Mouse (Mus musculus): ENCODE measurements at regions not wholly inside any gene's neighbourhood (a gene's known extent, or its start where the extent isn't known, plus 50 kb on each side); places are given as distances from the start of the nearest gene placed in this dataset.

DNA sequence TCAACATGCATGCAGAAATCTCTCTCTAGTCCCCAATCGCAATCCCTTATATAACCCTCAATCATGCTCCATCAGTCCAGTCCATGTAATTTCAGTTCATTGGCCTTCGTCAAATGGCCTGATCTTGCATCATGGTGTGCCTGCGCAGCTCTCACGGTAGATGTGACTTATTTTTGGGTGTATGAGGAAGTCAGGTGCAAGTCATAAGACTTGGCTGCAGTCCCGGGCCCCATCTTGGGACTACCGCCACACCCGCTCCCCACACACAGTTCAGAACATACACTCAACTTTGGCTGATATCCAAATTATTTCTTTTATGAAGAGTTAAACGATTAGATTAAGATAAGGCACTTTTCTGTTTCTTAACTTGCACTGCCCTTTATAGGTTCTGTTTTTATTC lies 504.7 kb upstream of the Itga1 start:
- peaks cover 16% of the 10 kb centered on the region for H3K9me3 ChIP-seq (replicated peaks; ENCODE audit: low read length)
- no peaks in the 10 kb centered on the region for H3K36me3 ChIP-seq (replicated peaks in 1 of 2; ENCODE audit: control insufficient read depth in 1 of 2, insufficient read depth in 1 of 2, low read length in 1 of 2)
- no peak overlapping the region for H3K27ac ChIP-seq (ENCODE audit: insufficient read depth, low read depth)
- no peaks in the 10 kb centered on the region for H3K4me1 ChIP-seq (ENCODE audit: control insufficient read depth in 1 of 2, insufficient read depth in 2 of 2)
- dilution Hi-C loops (cut with MboI; ENCODE audit: extremely low pct_ligation_motif_present, extremely low pct_unique_long_range_greater_than_20kb, low sequenced_read_pairs) (no loop called here), in situ Hi-C loops (cut with MboI; ENCODE audit: low pct_ligation_motif_present, low pct_unique_long_range_greater_than_20kb, low sequenced_read_pairs) (no loop called here)
- H3K4me3 ChIP-seq (replicated peaks in 1 of 3; ENCODE audit: low read depth in 2 of 3, low read length in 2 of 3, poor library complexity in 1 of 3), result no peak overlapping the region
- H3K79me2 ChIP-seq (replicated peaks; ENCODE audit: control insufficient read depth, extremely low read depth, insufficient read depth, poor library complexity, severe bottlenecking), result no peaks in the 10 kb centered on the region
- no peak overlapping the region for H3K9ac ChIP-seq (ENCODE audit: insufficient read depth, low read depth)
- DNase-seq (ENCODE audit: extremely low read depth), result no peak
- no peak overlapping the region for H3K4me2 ChIP-seq (ENCODE audit: insufficient read depth, low read depth, poor library complexity, severe bottlenecking)
- no peaks in the 10 kb centered on the region for H3K27me3 ChIP-seq (replicated peaks)
- TF ChIP-seq ELF1 (IDR thresholded peaks at IDR 0.05; ENCODE audit: low read depth, low read length) (no peak), SMC3 (IDR thresholded peaks at IDR 0.05; ENCODE audit: low read depth, low read length) (no peak), MAZ (IDR thresholded peaks at IDR 0.05; ENCODE audit: low read depth, low read length) (no peak)

GRCm38 (mm10) chr13:115595126-115595671 lies 493.4 kb upstream of the Itga1 start:
- Histone ChIP-seq H3K79me2 (replicated peaks; ENCODE audit: control insufficient read depth, extremely low read depth, insufficient read depth, poor library complexity, severe bottlenecking) (no peaks in the 10 kb centered on the region), H3K9ac (ENCODE audit: insufficient read depth, low read depth) (no peak overlapping the region), H3K36me3 (replicated peaks in 1 of 2; ENCODE audit: control insufficient read depth in 1 of 2, insufficient read depth in 1 of 2, low read length in 1 of 2) (no peaks in the 10 kb centered on the region), H3K4me1 (ENCODE audit: control insufficient read depth in 1 of 2, insufficient read depth in 2 of 2) (no peaks in the 10 kb centered on the region), H3K9me3 (replicated peaks; ENCODE audit: low read length) (peaks cover 9% of the 10 kb centered on the region), H3K4me3 (replicated peaks in 1 of 3; ENCODE audit: low read depth in 2 of 3, low read length in 2 of 3, poor library complexity in 1 of 3) (no peak overlapping the region), H3K4me2 (ENCODE audit: insufficient read depth, low read depth, poor library complexity, severe bottlenecking) (no peak overlapping the region), H3K27ac (ENCODE audit: insufficient read depth, low read depth) (no peak overlapping the region), H3K27me3 (replicated peaks) (no peaks in the 10 kb centered on the region)
- no peak for DNase-seq (ENCODE audit: extremely low read depth)
- dilution Hi-C loops (cut with MboI; ENCODE audit: extremely low pct_ligation_motif_present, extremely low pct_unique_long_range_greater_than_20kb, low sequenced_read_pairs) (no loop called here), in situ Hi-C loops (cut with MboI; ENCODE audit: low pct_ligation_motif_present, low pct_unique_long_range_greater_than_20kb, low sequenced_read_pairs) (no loop called here)
- TF ChIP-seq ZMIZ1 (IDR thresholded peaks at IDR 0.05; ENCODE audit: low read depth, low read length) (no peak), E2F4 (IDR thresholded peaks at IDR 0.05; ENCODE audit: insufficient replicate concordance, low read depth, low read length) (no peak), MYC (IDR thresholded peaks at IDR 0.05; ENCODE audit: low read depth, low read length) (no peak), ETS1 (conservative IDR thresholded peaks at IDR 0.05; ENCODE audit: low read depth, low read length) (no peak), CTCF (conservative IDR thresholded peaks at IDR 0.05 in 1 of 2, IDR thresholded peaks at IDR 0.05 in 1 of 2; ENCODE audit: low read depth in 2 of 2, low read length in 2 of 2) (no peak), ELF1 (IDR thresholded peaks at IDR 0.05; ENCODE audit: low read depth, low read length) (no peak), MAFK (IDR thresholded peaks at IDR 0.05; ENCODE audit: insufficient replicate concordance, low read length) (no peak), ZNF384 (IDR thresholded peaks at IDR 0.05; ENCODE audit: low read depth, low read length) (no peak), NELFE (IDR thresholded peaks at IDR 0.05; ENCODE audit: low read depth, low read length) (no peak)

DNA sequence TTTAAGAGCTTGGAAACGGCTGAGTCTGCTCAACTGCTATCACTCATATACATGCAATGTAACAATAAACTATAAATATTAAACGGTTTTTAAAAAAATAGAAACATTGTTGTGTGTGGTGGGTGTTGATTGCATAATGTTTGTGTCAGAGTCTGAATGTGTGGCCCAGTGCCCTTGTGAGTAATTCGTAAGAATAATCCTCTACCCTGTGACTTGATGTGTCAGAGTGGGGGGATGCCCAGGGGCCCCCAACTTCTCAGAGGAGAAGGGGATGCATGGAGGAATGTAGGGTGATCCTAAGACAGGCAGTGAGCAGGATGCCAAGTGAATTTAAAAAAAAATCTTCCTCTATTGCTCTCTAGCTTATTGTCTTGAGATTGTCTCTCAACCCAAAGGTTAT lies 474.2 kb upstream of the Itga1 start:
- no peak overlapping the region for H3K4me2 ChIP-seq (ENCODE audit: insufficient read depth, low read depth, poor library complexity, severe bottlenecking)
- TF ChIP-seq NRF1 (IDR thresholded peaks at IDR 0.05; ENCODE audit: low read depth, low read length) (no peak), MAFK (IDR thresholded peaks at IDR 0.05; ENCODE audit: insufficient replicate concordance, low read length) (no peak), CTCF (conservative IDR thresholded peaks at IDR 0.05 in 1 of 2, IDR thresholded peaks at IDR 0.05 in 1 of 2; ENCODE audit: low read depth in 2 of 2, low read length in 2 of 2) (no peak), EP300 (IDR thresholded peaks at IDR 0.05; ENCODE audit: low read length) (no peak), E2F4 (IDR thresholded peaks at IDR 0.05; ENCODE audit: insufficient replicate concordance, low read depth, low read length) (no peak), ZKSCAN1 (IDR thresholded peaks at IDR 0.05; ENCODE audit: borderline replicate concordance, low read depth, low read length) (no peak), MAZ (IDR thresholded peaks at IDR 0.05; ENCODE audit: low read depth, low read length) (no peak), HCFC1 (IDR thresholded peaks at IDR 0.05; ENCODE audit: low read depth, low read length) (no peak), TCF12 (IDR thresholded peaks at IDR 0.05; ENCODE audit: low read depth, low read length) (no peak), KAT2A (IDR thresholded peaks at IDR 0.05; ENCODE audit: insufficient replicate concordance, low read length) (no peak), TBP (conservative IDR thresholded peaks at IDR 0.05; ENCODE audit: low read depth, low read length) (no peak), ZNF384 (IDR thresholded peaks at IDR 0.05; ENCODE audit: low read depth, low read length) (no peak), UBTF (IDR thresholded peaks at IDR 0.05; ENCODE audit: low read depth, low read length) (no peak), NELFE (IDR thresholded peaks at IDR 0.05; ENCODE audit: low read depth, low read length) (no peak), MYC (IDR thresholded peaks at IDR 0.05; ENCODE audit: low read depth, low read length) (no peak), USF1 (IDR thresholded peaks at IDR 0.05; ENCODE audit: low read depth, low read length) (no peak)
- H3K27ac ChIP-seq (ENCODE audit: insufficient read depth, low read depth), result no peak overlapping the region
- H3K27me3 ChIP-seq (replicated peaks), result no peaks in the 10 kb centered on the region
- H3K9me3 ChIP-seq (replicated peaks; ENCODE audit: low read length), result peaks cover 15% of the 10 kb centered on the region
- in situ Hi-C loops (cut with MboI; ENCODE audit: low pct_ligation_motif_present, low pct_unique_long_range_greater_than_20kb, low sequenced_read_pairs), result no loop called here
- H3K9ac ChIP-seq (ENCODE audit: insufficient read depth, low read depth), result no peak overlapping the region
- dilution Hi-C loops (cut with MboI; ENCODE audit: extremely low pct_ligation_motif_present, extremely low pct_unique_long_range_greater_than_20kb, low sequenced_read_pairs), result no loop called here
- no peaks in the 10 kb centered on the region for H3K36me3 ChIP-seq (replicated peaks in 1 of 2; ENCODE audit: control insufficient read depth in 1 of 2, insufficient read depth in 1 of 2, low read length in 1 of 2)
- H3K79me2 ChIP-seq (replicated peaks; ENCODE audit: control insufficient read depth, extremely low read depth, insufficient read depth, poor library complexity, severe bottlenecking), result no peaks in the 10 kb centered on the region
- H3K4me3 ChIP-seq (replicated peaks in 1 of 3; ENCODE audit: low read depth in 2 of 3, low read length in 2 of 3, poor library complexity in 1 of 3), result no peak overlapping the region
- DNase-seq (ENCODE audit: extremely low read depth), result no peak
- no peaks in the 10 kb centered on the region for H3K4me1 ChIP-seq (ENCODE audit: control insufficient read depth in 1 of 2, insufficient read depth in 2 of 2)
